In genomic region chr8:104632486-104632885, GRCm38 (mm10) we compare ENCODE assay signal across 9 mouse cellular contexts. TPM values are rescaled to one million over a fixed set of nuclear protein-coding genes. Genes with fewer than 3 reads are reported as not detected.
DNase-seq lines count a peak whose midpoint lies in the region; ATAC-seq and TF ChIP-seq lines count a peak whose summit lies in the region.
"Had no signal": no experiment of that assay in that cellular context is flagged by ENCODE, and none has a peak within 500 bp of the region (broad histone marks: within the 10 kb centered on the region; RNA-seq: fewer than 3 reads in every experiment).

No protein-coding gene starts in this region.

- H3K27ac ChIP-seq in forebrain, embryonic 14.5 days (ENCODE audit: low read depth, low read length) = no peak overlapping the region
- H3K27ac ChIP-seq in forebrain, embryonic 11.5 days (ENCODE audit: low read depth, low read length) = no peak overlapping the region
- peak overlapping the region; percentile 54; the same call in 1 of the 2 replicates for H3K27ac ChIP-seq in left cerebral cortex, adult 2 months
- H3K27ac ChIP-seq in limb, embryonic 11.5 days (replicated peaks; ENCODE audit: low read depth, low read length) = 0 out of 2 replicates have a peak overlapping the region, but pooled peaks have one; percentile 26
- H3K27ac ChIP-seq in liver, embryonic 12.5 days = no peak overlapping the region

- peaks cover 15% of the 10 kb centered on the region for H3K27me3 ChIP-seq in forebrain, embryonic 14.5 days (replicated peaks; ENCODE audit: control insufficient read depth, insufficient read depth, low read length)
- H3K27me3 ChIP-seq in forebrain, embryonic 11.5 days (ENCODE audit: control insufficient read depth, insufficient read depth, low read length) = peaks cover 13% of the 10 kb centered on the region
- H3K27me3 ChIP-seq in limb, embryonic 11.5 days (ENCODE audit: control insufficient read depth, insufficient read depth, low read length) = peaks cover 11% of the 10 kb centered on the region
- H3K27me3 ChIP-seq in liver, embryonic 12.5 days (replicated peaks) = peaks cover 37% of the 10 kb centered on the region

- peak; percentile 45 for DNase-seq in forebrain, embryonic 14.5 days (ENCODE audit: low spot score)
- no peak for DNase-seq in forebrain, embryonic 11.5 days (ENCODE audit: low spot score)
- peak; percentile 36 to 41 for DNase-seq in left cerebral cortex, adult 2 months (ENCODE audit: extremely low spot score in 1 of 2, low spot score in 2 of 2)
- DNase-seq in left cerebral cortex, adult 11 months (ENCODE audit: low spot score) = no peak
- peak; percentile 37 for DNase-seq in T-cell, adult 2 months (ENCODE audit: low spot score)
- DNase-seq in limb, embryonic 11.5 days (ENCODE audit: low spot score) = no peak
- DNase-seq in adrenal gland, postnatal 10 days = no peak

- no peak overlapping the region for H3K4me3 ChIP-seq in forebrain, embryonic 14.5 days (ENCODE audit: low read depth, low read length)
- no peak overlapping the region for H3K4me3 ChIP-seq in forebrain, embryonic 11.5 days (ENCODE audit: low read depth, low read length)
- no peak overlapping the region for H3K4me3 ChIP-seq in left cerebral cortex, adult 2 months
- H3K4me3 ChIP-seq in limb, embryonic 11.5 days (ENCODE audit: low read depth, low read length) = no peak overlapping the region
- no peak overlapping the region for H3K4me3 ChIP-seq in liver, embryonic 12.5 days
- H3K4me3 ChIP-seq: layer of hippocampus, adult 2 months had no signal

- no peaks in the 10 kb centered on the region for H3K4me1 ChIP-seq in forebrain, embryonic 14.5 days (ENCODE audit: control insufficient read depth, insufficient read depth, low read length)
- peaks cover 4% of the 10 kb centered on the region for H3K4me1 ChIP-seq in forebrain, embryonic 11.5 days (replicated peaks; ENCODE audit: control insufficient read depth, insufficient read depth, low read length)
- H3K4me1 ChIP-seq in limb, embryonic 11.5 days (ENCODE audit: control insufficient read depth, insufficient read depth, low read length) = peaks cover 18% of the 10 kb centered on the region
- H3K4me1 ChIP-seq in liver, embryonic 12.5 days = peaks cover 22% of the 10 kb centered on the region

- WGBS in forebrain, embryonic 14.5 days = 62% methylated on average over 6 of the region's 6 CpGs
- WGBS in forebrain, embryonic 11.5 days = 60% methylated on average over 6 of the region's 6 CpGs
- WGBS in limb, embryonic 11.5 days = 67% methylated on average over 6 of the region's 6 CpGs
- WGBS in liver, embryonic 12.5 days (ENCODE audit: insufficient replicate concordance) = 70% methylated on average over 6 of the region's 6 CpGs

- H3K9me3 ChIP-seq in forebrain, embryonic 14.5 days (replicated peaks; ENCODE audit: control insufficient read depth, low read length) = no peaks in the 10 kb centered on the region
- no peaks in the 10 kb centered on the region for H3K9me3 ChIP-seq in forebrain, embryonic 11.5 days (ENCODE audit: control insufficient read depth, low read length)
- no peaks in the 10 kb centered on the region for H3K9me3 ChIP-seq in limb, embryonic 11.5 days (ENCODE audit: control insufficient read depth, low read length)
- H3K9me3 ChIP-seq in liver, embryonic 12.5 days (replicated peaks) = no peaks in the 10 kb centered on the region

- intact Hi-C loops in left cerebral cortex, adult 2 months (cut with DNase I) = no loop called here

- H3K36me3 ChIP-seq in forebrain, embryonic 14.5 days (ENCODE audit: control insufficient read depth, insufficient read depth, low read length) = peaks cover 9% of the 10 kb centered on the region
- no peaks in the 10 kb centered on the region for H3K36me3 ChIP-seq in forebrain, embryonic 11.5 days (ENCODE audit: control insufficient read depth, insufficient read depth, low read length)
- no peaks in the 10 kb centered on the region for H3K36me3 ChIP-seq in limb, embryonic 11.5 days (ENCODE audit: control insufficient read depth, insufficient read depth, low read length)
- peaks cover 6% of the 10 kb centered on the region for H3K36me3 ChIP-seq in liver, embryonic 12.5 days

- H3K4me2 ChIP-seq in forebrain, embryonic 14.5 days (ENCODE audit: low read length) = no peak overlapping the region
- H3K4me2 ChIP-seq in forebrain, embryonic 11.5 days (ENCODE audit: low read depth, low read length, severe bottlenecking) = no peak overlapping the region
- H3K4me2 ChIP-seq in limb, embryonic 11.5 days (ENCODE audit: low read depth, severe bottlenecking) = 0 out of 2 replicates have a peak overlapping the region, but pooled peaks have one; percentile 73
- H3K4me2 ChIP-seq in liver, embryonic 12.5 days = no peak overlapping the region

- ATAC-seq in forebrain, embryonic 14.5 days = peak; percentile 21; the same call in 1 of the 2 replicates
- no peak for ATAC-seq in forebrain, embryonic 11.5 days (replicated peaks; ENCODE audit: low FRiP score)
- ATAC-seq in limb, embryonic 11.5 days (ENCODE audit: insufficient number of reproducible peaks, low FRiP score, low TSS enrichment, low read depth) = no peak
- ATAC-seq in liver, embryonic 12.5 days = no peak

- no peak for TF ChIP-seq CTCF in left cerebral cortex, adult 2 months (IDR thresholded peaks at IDR 0.05)

- H3K9ac ChIP-seq in forebrain, embryonic 14.5 days (ENCODE audit: low read length) = no peak overlapping the region
- no peak overlapping the region; the same call in 1 of the 2 replicates for H3K9ac ChIP-seq in forebrain, embryonic 11.5 days (ENCODE audit: low read length)
- H3K9ac ChIP-seq in limb, embryonic 11.5 days (ENCODE audit: low read length) = no peak overlapping the region; the same call in 1 of the 2 replicates
- no peak overlapping the region for H3K9ac ChIP-seq in liver, embryonic 12.5 days

RNA-seq across cellular contexts. Expression of gene Rrad, which starts 1.4 kb away (rescaled TPM):
- polyA plus RNA-seq in forebrain, embryonic 14.5 days (2014; fragmentation: Nextera tagmentation; extraction: Ambion mirVana) = 2.1 and 3.0 TPM in 2 replicates
- 0.90 and 1.3 TPM in 2 replicates for polyA plus RNA-seq in forebrain, embryonic 11.5 days (2014; fragmentation: Nextera tagmentation; extraction: Ambion mirVana)
- 1 to 10 TPM; 4.0 to 4.4 TPM for total RNA-seq in left cerebral cortex, adult 2 months (2021)
- 6.5 and 7.6 TPM in 2 replicates for polyA plus RNA-seq in limb, embryonic 11.5 days (2014; fragmentation: Nextera tagmentation; extraction: Ambion mirVana)
- 0.79 and 1.2 TPM in 2 replicates for polyA plus RNA-seq in liver, embryonic 12.5 days (2016; fragmentation: Nextera tagmentation; extraction: Ambion mirVana)
- total RNA-seq in adrenal gland, postnatal 10 days (2021) = 1 to 10 TPM; 5.6 to 9.1 TPM

RNA-seq across cellular contexts. Expression of gene Cdh16, which starts 8.3 kb away (rescaled TPM):
- polyA plus RNA-seq in forebrain, embryonic 14.5 days (2014; fragmentation: Nextera tagmentation; extraction: Ambion mirVana) = not detected in 2 replicates
- polyA plus RNA-seq in forebrain, embryonic 11.5 days (2014; fragmentation: Nextera tagmentation; extraction: Ambion mirVana) = not detected in 2 replicates
- total RNA-seq in left cerebral cortex, adult 2 months (2021) = not detected
- not detected in 2 replicates for polyA plus RNA-seq in limb, embryonic 11.5 days (2014; fragmentation: Nextera tagmentation; extraction: Ambion mirVana)
- polyA plus RNA-seq in liver, embryonic 12.5 days (2016; fragmentation: Nextera tagmentation; extraction: Ambion mirVana) = 0.21 and 0.36 TPM in 2 replicates
- under 1 TPM; 0.12 to 0.66 TPM for total RNA-seq in adrenal gland, postnatal 10 days (2021)
- total RNA-seq: layer of hippocampus, adult 2 months had no signal

RNA-seq across cellular contexts. Expression of gene Ciao2b, which starts 9.3 kb away (rescaled TPM):
- 136 and 154 TPM in 2 replicates for polyA plus RNA-seq in forebrain, embryonic 14.5 days (2014; fragmentation: Nextera tagmentation; extraction: Ambion mirVana)
- 89.2 and 90.0 TPM in 2 replicates for polyA plus RNA-seq in forebrain, embryonic 11.5 days (2014; fragmentation: Nextera tagmentation; extraction: Ambion mirVana)
- 10 to 100 TPM; 30.2 to 34.3 TPM for total RNA-seq in left cerebral cortex, adult 2 months (2021)
- 89.8 and 99.1 TPM in 2 replicates for polyA plus RNA-seq in limb, embryonic 11.5 days (2014; fragmentation: Nextera tagmentation; extraction: Ambion mirVana)
- 71.8 and 74.7 TPM in 2 replicates for polyA plus RNA-seq in liver, embryonic 12.5 days (2016; fragmentation: Nextera tagmentation; extraction: Ambion mirVana)
- total RNA-seq in adrenal gland, postnatal 10 days (2021) = 10 to 100 TPM; 41.0 to 41.3 TPM

RNA-seq across cellular contexts. Expression of gene Pdp2, which starts 41.2 kb away (rescaled TPM):
- polyA plus RNA-seq in forebrain, embryonic 14.5 days (2014; fragmentation: Nextera tagmentation; extraction: Ambion mirVana) = 11.9 and 14.2 TPM in 2 replicates
- polyA plus RNA-seq in forebrain, embryonic 11.5 days (2014; fragmentation: Nextera tagmentation; extraction: Ambion mirVana) = 16.5 and 18.7 TPM in 2 replicates
- total RNA-seq in left cerebral cortex, adult 2 months (2021) = 1 to 10 TPM; 8.4 to 8.5 TPM
- polyA plus RNA-seq in limb, embryonic 11.5 days (2014; fragmentation: Nextera tagmentation; extraction: Ambion mirVana) = 16.7 and 19.0 TPM in 2 replicates
- polyA plus RNA-seq in liver, embryonic 12.5 days (2016; fragmentation: Nextera tagmentation; extraction: Ambion mirVana) = 5.8 and 6.0 TPM in 2 replicates
- 10 to 100 TPM; 25.1 to 32.4 TPM for total RNA-seq in adrenal gland, postnatal 10 days (2021)

Comparison
In these comparisons a context has a peak if more than half of its experiments do, and no peak if none do; other contexts are left out.
1. DNase-seq: peak in forebrain, embryonic 14.5 days (single experiment), left cerebral cortex, adult 2 months (2 of 2) and T-cell, adult 2 months (single experiment); none in forebrain, embryonic 11.5 days (single experiment), left cerebral cortex, adult 11 months (single experiment), limb, embryonic 11.5 days (single experiment) and adrenal gland, postnatal 10 days (single experiment).
2. H3K27ac ChIP-seq: peak in left cerebral cortex, adult 2 months (single experiment) and limb, embryonic 11.5 days (single experiment); none in forebrain, embryonic 14.5 days (single experiment), forebrain, embryonic 11.5 days (single experiment) and liver, embryonic 12.5 days (single experiment).